Mouse (Mus musculus) erythroblast, embryonic 14.5 days (primary cell): ENCODE measurements around the gene Fbxl14. TPM values are rescaled to one million over a fixed set of nuclear protein-coding genes. Genes with fewer than 3 reads are reported as not detected.
A peak's percentile ranks its signal among the peaks of the same experiment; 100 is the strongest.
"Not testable (repeated sequence)": the region's sequence is repeated elsewhere in the genome, so short reads cannot be mapped to it uniquely, and the experiment has no call there.

Experiments
- H3K27me3 ChIP-seq: 2 replicates; pipeline ENCODE4 v1.6.1; 2012; ENCODE audit warnings: inconsistent platforms; ENCODE audit not compliant: control insufficient read depth
- H3K36me3 ChIP-seq: 2 replicates; pipeline ENCODE4 v1.6.1; 2012; ENCODE audit warnings: mild to moderate bottlenecking, inconsistent platforms; ENCODE audit not compliant: control insufficient read depth
- H3K4me1 ChIP-seq: 2 replicates; pipeline ENCODE4 v1.6.1; 2012; ENCODE audit warnings: inconsistent platforms; ENCODE audit not compliant: control insufficient read depth
- H3K4me3 ChIP-seq: replicated peaks from 2 replicates; pipeline ENCODE3; 2012; ENCODE audit warnings: moderate library complexity, mild to moderate bottlenecking, inconsistent platforms
- H3K9me3 ChIP-seq: 2 replicates; pipeline ENCODE4 v1.6.1; 2012; ENCODE audit warnings: low read length, inconsistent platforms, mixed read lengths; ENCODE audit not compliant: control insufficient read depth
- GATA1 ChIP-seq: IDR thresholded peaks from 2 replicates; pipeline ENCODE4 v1.6.1; 2012; ENCODE audit warnings: low read length, inconsistent platforms, mixed read lengths
- TAL1 ChIP-seq: IDR thresholded peaks from 3 replicates; pipeline ENCODE4 v1.6.1; 2012; ENCODE audit warnings: low read length, inconsistent platforms, mixed read lengths
- polyA plus RNA-seq: library from polyadenylated mRNA; stranded (reverse); fragments of >175 nt; gene quantifications from 2 replicates; pipeline ENCODE4 v1.2.3, GENCODE M21; 2012

The Fbxl14 gene
- polyA plus RNA-seq, result 1.0 TPM in 2 replicates

- H3K27me3 ChIP-seq, result no peaks in the 10 kb centered on the region
- H3K9me3 ChIP-seq, result no peaks in the 10 kb centered on the region
- peaks cover 58% of the 10 kb centered on the region for H3K4me1 ChIP-seq
- TF ChIP-seq TAL1, result no peak
- no peak for TF ChIP-seq GATA1
- peaks cover 23% of the 10 kb centered on the region for H3K36me3 ChIP-seq
- H3K4me3 ChIP-seq, result peak within 1 kb of the TSS; percentile 78
Observed at GRCm38 (mm10) chr6:119479343-119479875, at the start of gene Fbxl14. Fbxl14 (plus strand) TSS chr6:119479668.

GRCm38 (mm10) chr6:119430508-119430907, 49.0 kb upstream of the Fbxl14 start:
- no peaks in the 10 kb centered on the region for H3K4me1 ChIP-seq
- no peaks in the 10 kb centered on the region for H3K27me3 ChIP-seq
- no peaks in the 10 kb centered on the region for H3K9me3 ChIP-seq
- H3K4me3 ChIP-seq, result no peak overlapping the region
- TF ChIP-seq GATA1 (no peak), TAL1 (no peak)
- H3K36me3 ChIP-seq, result no peaks in the 10 kb centered on the region

- H3K4me3 ChIP-seq, result no peak overlapping the region
- no peaks in the 10 kb centered on the region for H3K4me1 ChIP-seq
- H3K9me3 ChIP-seq, result no peaks in the 10 kb centered on the region
- no peaks in the 10 kb centered on the region for H3K36me3 ChIP-seq
- no peak for TF ChIP-seq GATA1
- no peak for TF ChIP-seq TAL1
- no peaks in the 10 kb centered on the region for H3K27me3 ChIP-seq
Observed at GRCm38 (mm10) chr6:119431751-119432324, 47.6 kb upstream of the Fbxl14 start.

- Histone ChIP-seq H3K9me3 (no peaks in the 10 kb centered on the region), H3K27me3 (no peaks in the 10 kb centered on the region), H3K4me1 (no peaks in the 10 kb centered on the region), H3K36me3 (no peaks in the 10 kb centered on the region), H3K4me3 (no peak overlapping the region)
- TF ChIP-seq TAL1, result no peak
- TF ChIP-seq GATA1, result no peak
Observed at GRCm38 (mm10) chr6:119434394-119434793, 45.1 kb upstream of the Fbxl14 start.

- H3K4me1 ChIP-seq, result no peaks in the 10 kb centered on the region
- no peak for TF ChIP-seq GATA1
- no peak for TF ChIP-seq TAL1
- no peaks in the 10 kb centered on the region for H3K9me3 ChIP-seq
- no peak overlapping the region for H3K4me3 ChIP-seq
- H3K27me3 ChIP-seq, result no peaks in the 10 kb centered on the region
- H3K36me3 ChIP-seq, result no peaks in the 10 kb centered on the region
Observed at GRCm38 (mm10) chr6:119437894-119438761, 41.3 kb upstream of the Fbxl14 start.

GRCm38 (mm10) chr6:119442729-119443128, 36.7 kb upstream of the Fbxl14 start:
- H3K4me3 ChIP-seq, H3K9me3 ChIP-seq, H3K4me1 ChIP-seq, H3K36me3 ChIP-seq: not testable (repeated sequence)
- H3K27me3 ChIP-seq, result peaks cover 13% of the 10 kb centered on the region

- no peaks in the 10 kb centered on the region for H3K9me3 ChIP-seq
- TF ChIP-seq GATA1 (no peak), TAL1 (no peak)
- H3K27me3 ChIP-seq, result peaks cover 25% of the 10 kb centered on the region
- H3K4me3 ChIP-seq, result no peak overlapping the region
- no peaks in the 10 kb centered on the region for H3K36me3 ChIP-seq
- H3K4me1 ChIP-seq, result no peaks in the 10 kb centered on the region
Observed at GRCm38 (mm10) chr6:119443742-119444645, 35.5 kb upstream of the Fbxl14 start.

- Histone ChIP-seq H3K27me3 (peaks cover 45% of the 10 kb centered on the region), H3K36me3 (no peaks in the 10 kb centered on the region), H3K9me3 (no peaks in the 10 kb centered on the region), H3K4me3 (no peak overlapping the region), H3K4me1 (no peaks in the 10 kb centered on the region)
- no peak for TF ChIP-seq TAL1
- TF ChIP-seq GATA1, result no peak
Observed at GRCm38 (mm10) chr6:119445671-119446607, 33.5 kb upstream of the Fbxl14 start.
